Mouse (Mus musculus) heart, embryonic 12.5 days (tissue): ENCODE results near the gene Map2k5. TPM values are rescaled to one million over a fixed set of nuclear protein-coding genes. Genes with fewer than 3 reads are reported as not detected.

ENCODE experiments used
- ATAC-seq: fragments of 200-750 bp; cut with Nextera tagmentation; 2 replicates; pipeline ENCODE4 v1.8.0; 2017; ENCODE audit warnings: moderate TSS enrichment, moderate library complexity; ENCODE audit not compliant: insufficient number of reproducible peaks, low FRiP score
- H3K27ac ChIP-seq: fragments of 300-500 bp; sonication (generic); 2 replicates; pipeline ENCODE4 v1.5.1; 2016; ENCODE audit warnings: mild to moderate bottlenecking, moderate library complexity; ENCODE audit not compliant: poor library complexity, severe bottlenecking
- H3K27me3 ChIP-seq: fragments of 300-500 bp; sonication (generic); replicated peaks from 2 replicates; pipeline ENCODE4 v1.6.1; 2016; ENCODE audit warnings: mild to moderate bottlenecking, moderate library complexity
- H3K36me3 ChIP-seq: fragments of 300-500 bp; sonication (generic); 2 replicates; pipeline ENCODE4 v1.6.1; 2016; ENCODE audit warnings: mild to moderate bottlenecking, moderate library complexity
- H3K4me1 ChIP-seq: fragments of 300-500 bp; sonication (generic); replicated peaks from 2 replicates; pipeline ENCODE4 v1.6.1; 2016; ENCODE audit warnings: mild to moderate bottlenecking
- H3K4me2 ChIP-seq: fragments of 300-500 bp; sonication (generic); 2 replicates; pipeline ENCODE4 v1.6.1; 2016; ENCODE audit warnings: mild to moderate bottlenecking, moderate library complexity
- H3K4me3 ChIP-seq: fragments of 300-500 bp; sonication (generic); 2 replicates; pipeline ENCODE4 v1.5.1; 2016; ENCODE audit warnings: mild to moderate bottlenecking
- H3K9ac ChIP-seq: fragments of 300-500 bp; sonication (generic); 2 replicates; pipeline ENCODE4 v1.6.1; 2016; ENCODE audit warnings: mild to moderate bottlenecking, moderate library complexity
- H3K9me3 ChIP-seq: fragments of 300-500 bp; sonication (generic); replicated peaks from 2 replicates; pipeline ENCODE4 v1.6.1; 2016; ENCODE audit warnings: mild to moderate bottlenecking, moderate library complexity
- WGBS: fragments of 180-500 bp; shearing (Covaris S2); methylation state at CpG from one replicate; pipeline ENCODE4 v1.1.7; 2016; 5-methylcytosine and 5-hydroxymethylcytosine counted together
- polyA plus RNA-seq: library from polyadenylated mRNA; unstranded; fragments of >200 nt; fragmentation: Nextera tagmentation; extraction: Ambion mirVana; gene quantifications from 2 replicates; pipeline ENCODE4 v1.2.1, GENCODE M21; 2016

Gene Map2k5
- polyA plus RNA-seq, 1 experiment from 2014 or later, result 28.7 TPM

DNA sequence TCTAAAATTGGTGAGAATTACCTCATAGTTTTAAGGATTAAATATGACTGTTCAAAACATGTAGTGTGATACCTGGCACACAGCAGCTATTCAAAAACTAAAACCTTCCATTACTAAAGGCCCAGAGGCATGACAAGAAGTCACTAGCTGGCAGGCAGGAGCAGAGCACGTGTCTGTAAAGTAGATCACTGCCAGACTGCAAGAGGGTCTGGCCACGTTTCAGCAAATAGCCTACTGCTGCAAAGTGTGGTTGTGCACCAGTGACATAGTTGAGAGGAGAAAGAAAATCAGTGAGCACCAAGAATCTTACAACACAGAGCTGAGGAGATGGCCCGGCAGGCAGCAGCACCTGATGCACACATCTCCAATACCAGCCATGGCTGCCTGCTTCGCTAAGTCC lies 75.2 kb downstream of the Map2k5 start:
- no peak overlapping the region for H3K9ac ChIP-seq
- no peak overlapping the region for H3K4me2 ChIP-seq
- no peaks in the 10 kb centered on the region for H3K9me3 ChIP-seq
- H3K4me3 ChIP-seq, result no peak overlapping the region
- peak overlapping the region; percentile 11; the same call in 1 of the 2 replicates for H3K27ac ChIP-seq
- peaks cover 35% of the 10 kb centered on the region for H3K36me3 ChIP-seq
- 78% methylated on average over 4 of the region's 4 CpGs for WGBS
- no peak for ATAC-seq
- no peaks in the 10 kb centered on the region for H3K27me3 ChIP-seq
- H3K4me1 ChIP-seq, result peaks cover 4% of the 10 kb centered on the region; the same call in 1 of the 2 replicates

DNA sequence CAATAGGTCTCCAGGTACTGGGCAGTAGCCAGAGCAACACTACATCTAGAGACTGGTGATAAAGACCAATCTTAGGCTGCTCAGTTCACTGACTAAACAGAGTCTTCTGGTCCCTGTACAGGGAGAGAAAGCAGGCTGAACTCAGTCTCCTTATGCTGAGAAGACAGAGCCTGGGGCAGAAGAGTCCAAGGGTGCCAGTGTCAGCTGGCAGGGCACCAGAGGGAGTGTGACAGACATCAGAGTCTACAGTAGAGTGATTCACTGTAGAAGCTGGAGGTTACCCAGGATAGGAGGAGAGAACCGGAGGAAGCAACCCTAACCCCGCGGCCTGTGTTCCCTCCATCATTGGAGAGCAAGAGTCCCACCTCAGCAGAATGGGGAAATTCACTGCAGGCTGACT lies 79.0 kb downstream of the Map2k5 start:
- ATAC-seq, result no peak

DNA sequence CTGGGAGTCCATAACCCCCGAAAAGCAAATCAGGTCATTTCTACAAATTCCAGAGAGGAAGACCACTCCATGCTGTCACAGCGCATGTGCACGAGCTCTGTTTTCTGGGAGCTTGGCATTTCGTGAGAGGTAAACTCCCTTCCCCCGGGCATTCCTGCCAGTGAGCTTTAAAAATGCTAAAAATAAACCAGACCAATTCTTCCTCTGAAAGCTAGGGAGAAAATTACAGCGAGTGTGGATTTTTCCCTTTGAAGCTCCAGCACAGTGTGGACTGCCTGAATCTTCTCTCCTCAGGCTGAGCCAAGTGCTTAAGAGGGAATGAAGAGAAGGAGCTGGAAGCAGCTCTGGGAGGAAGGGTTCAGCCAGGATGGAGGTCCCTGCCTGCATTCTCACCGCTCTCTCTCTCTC lies 82.1 kb downstream of the Map2k5 start:
- H3K27ac ChIP-seq, result no peak overlapping the region; the same call in 1 of the 2 replicates
- H3K27me3 ChIP-seq, result no peaks in the 10 kb centered on the region
- 42% methylated on average over 7 of the region's 7 CpGs for WGBS
- no peak overlapping the region for H3K4me3 ChIP-seq
- peaks cover 29% of the 10 kb centered on the region for H3K4me1 ChIP-seq
- H3K9ac ChIP-seq, result no peak overlapping the region
- no peaks in the 10 kb centered on the region for H3K9me3 ChIP-seq
- peak overlapping the region; percentile 22 for H3K4me2 ChIP-seq
- H3K36me3 ChIP-seq, result peaks cover 31% of the 10 kb centered on the region
- no peak for ATAC-seq

More for the DNA sequence above, 79.0 kb downstream of the Map2k5 start:
- Histone ChIP-seq H3K9ac (no peak overlapping the region), H3K4me3 (no peak overlapping the region), H3K36me3 (peaks cover 30% of the 10 kb centered on the region), H3K27me3 (no peaks in the 10 kb centered on the region), H3K4me2 (no peak overlapping the region), H3K4me1 (peaks cover 29% of the 10 kb centered on the region), H3K27ac (no peak overlapping the region), H3K9me3 (no peaks in the 10 kb centered on the region)
- WGBS, result 87% methylated on average over 3 of the region's 3 CpGs

DNA sequence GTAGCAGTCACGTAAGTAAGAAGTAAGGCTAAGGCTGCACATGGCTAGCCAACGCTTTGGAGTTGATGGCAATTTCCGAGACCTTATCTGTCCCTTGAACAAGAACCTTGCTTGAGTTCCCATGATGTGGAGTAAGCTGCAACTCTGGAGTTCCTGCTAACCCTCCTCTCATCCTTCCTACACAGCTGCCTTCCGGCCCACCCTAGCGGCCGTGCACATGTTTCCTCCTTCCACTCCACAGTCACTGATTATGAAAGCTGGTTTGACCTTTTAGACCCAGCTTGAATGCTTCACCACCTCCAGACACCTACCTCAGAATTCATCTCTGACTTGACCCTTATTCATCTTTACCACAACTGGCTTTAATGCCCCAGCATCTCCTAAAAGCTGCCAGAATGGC lies 82.9 kb downstream of the Map2k5 start:
- 72% methylated on average over 6 of the region's 6 CpGs for WGBS

DNA sequence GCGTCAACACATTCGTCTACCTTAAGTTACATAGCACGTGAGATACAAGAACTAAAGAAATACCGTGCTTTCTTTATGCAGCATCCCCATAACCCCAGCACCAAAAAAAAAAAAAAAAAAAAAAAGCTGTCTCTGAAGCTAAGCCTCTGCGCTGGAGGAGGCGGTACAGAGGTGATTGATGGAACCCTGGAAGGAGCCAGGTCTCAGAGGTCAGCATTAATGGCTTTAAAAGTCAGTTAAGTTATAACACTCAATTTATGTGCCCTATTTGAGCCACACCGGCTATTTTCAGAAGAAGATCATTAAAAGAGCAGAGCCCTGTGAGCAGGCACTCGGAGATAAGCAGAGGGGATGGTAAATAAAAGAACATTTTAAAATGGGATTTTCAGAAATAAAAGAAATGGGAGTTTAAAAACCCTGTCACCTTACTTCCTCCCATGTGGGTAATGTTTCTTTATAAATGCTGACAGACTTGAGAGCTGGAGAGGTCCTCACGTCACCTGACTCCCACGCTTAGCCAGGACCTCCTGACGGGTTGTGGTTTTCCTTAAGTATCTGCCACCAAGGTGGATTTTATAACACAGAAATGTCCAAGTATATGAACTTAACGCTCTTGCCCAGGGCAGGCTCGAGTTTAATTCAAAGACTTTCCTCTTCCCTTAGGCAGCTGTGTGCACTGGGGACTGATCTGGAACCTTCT lies 83.8 kb downstream of the Map2k5 start:
- no peak for ATAC-seq
- 72% methylated on average over 13 of the region's 13 CpGs for WGBS

More for the DNA sequence above, 82.9 kb downstream of the Map2k5 start:
- no peak overlapping the region for H3K4me3 ChIP-seq
- no peaks in the 10 kb centered on the region for H3K27me3 ChIP-seq
- peaks cover 30% of the 10 kb centered on the region for H3K36me3 ChIP-seq
- no peak overlapping the region for H3K9ac ChIP-seq
- ATAC-seq, result no peak
- peaks cover 29% of the 10 kb centered on the region for H3K4me1 ChIP-seq
- H3K9me3 ChIP-seq, result no peaks in the 10 kb centered on the region
- no peak overlapping the region for H3K4me2 ChIP-seq
- H3K27ac ChIP-seq, result no peak overlapping the region

DNA sequence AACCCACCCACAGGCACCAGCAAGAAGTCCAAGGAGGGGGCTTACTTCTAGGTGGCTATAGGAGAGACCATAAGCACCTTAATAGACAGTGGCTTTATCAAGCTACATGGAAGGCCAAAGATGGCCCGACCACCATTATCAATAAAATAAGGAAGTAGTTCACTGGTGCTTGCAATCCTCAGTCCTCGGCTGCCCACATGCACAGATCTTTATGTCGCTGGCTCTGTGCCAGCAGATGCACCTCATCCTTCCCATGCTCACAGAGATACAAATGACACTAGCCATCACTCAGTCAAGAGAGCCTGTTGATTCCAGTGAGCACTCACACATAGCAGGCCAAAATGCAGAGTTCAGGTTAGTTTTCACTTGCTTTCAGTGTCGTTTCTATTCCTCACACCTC lies 89.0 kb downstream of the Map2k5 start:
- ATAC-seq, result no peak
- H3K9ac ChIP-seq, result no peak overlapping the region
- H3K4me3 ChIP-seq, result no peak overlapping the region
- H3K36me3 ChIP-seq, result peaks cover 22% of the 10 kb centered on the region
- no peak overlapping the region for H3K4me2 ChIP-seq
- WGBS, result 82% methylated on average over 4 of the region's 4 CpGs
- no peaks in the 10 kb centered on the region for H3K27me3 ChIP-seq
- H3K4me1 ChIP-seq, result no peaks in the 10 kb centered on the region
- H3K9me3 ChIP-seq, result no peaks in the 10 kb centered on the region
- H3K27ac ChIP-seq, result no peak overlapping the region

More for the DNA sequence above, 83.8 kb downstream of the Map2k5 start:
- H3K27ac ChIP-seq, result no peak overlapping the region
- H3K9ac ChIP-seq, result no peak overlapping the region
- peaks cover 26% of the 10 kb centered on the region for H3K36me3 ChIP-seq
- H3K4me3 ChIP-seq, result no peak overlapping the region
- peaks cover 29% of the 10 kb centered on the region for H3K4me1 ChIP-seq
- no peaks in the 10 kb centered on the region for H3K27me3 ChIP-seq
- no peak overlapping the region for H3K4me2 ChIP-seq
- H3K9me3 ChIP-seq, result no peaks in the 10 kb centered on the region

DNA sequence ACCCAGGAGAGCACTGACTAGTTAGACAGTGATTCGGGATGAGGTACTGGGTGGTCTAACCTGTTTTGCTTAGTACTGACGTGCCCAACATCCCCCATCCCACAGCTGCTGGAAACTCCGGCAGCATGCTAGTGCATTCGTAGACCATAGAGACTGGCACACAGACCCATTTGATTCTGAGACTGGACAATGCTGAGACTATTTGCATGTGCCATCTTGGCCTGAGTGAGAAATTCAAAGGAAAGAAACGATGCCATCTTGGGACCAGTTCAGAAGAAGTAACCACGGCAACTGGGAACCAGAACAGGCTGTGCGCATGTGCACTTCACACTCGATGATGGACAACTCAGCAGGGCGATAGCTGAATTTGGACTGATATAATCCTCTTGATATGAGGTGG lies 93.3 kb downstream of the Map2k5 start:
- whole genome bisulfite sequencing, result 91% methylated on average over 9 of the region's 9 CpGs
- no peak overlapping the region for H3K4me2 ChIP-seq
- no peak overlapping the region for H3K9ac ChIP-seq

DNA sequence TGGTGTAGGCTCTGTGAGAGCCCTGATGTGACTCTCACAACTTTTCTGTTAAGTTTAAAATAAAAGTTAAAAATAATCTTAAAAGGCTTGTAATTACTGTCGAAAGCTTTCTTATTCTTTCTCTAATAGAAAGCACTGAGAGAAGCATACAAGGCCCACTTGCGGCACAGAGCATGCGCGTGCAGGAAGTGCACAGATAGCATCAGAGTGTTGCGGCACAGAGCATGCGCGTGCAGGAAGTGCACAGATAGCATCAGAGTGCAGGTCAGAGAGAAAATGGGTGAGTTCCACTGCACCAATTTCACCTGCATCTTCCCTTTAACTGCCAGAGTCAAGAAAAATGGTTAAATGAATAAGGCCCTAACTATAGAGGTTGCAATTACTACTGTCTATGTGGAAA lies 95.7 kb downstream of the Map2k5 start:
- peaks cover 19% of the 10 kb centered on the region for H3K36me3 ChIP-seq
- no peak for ATAC-seq
- H3K4me2 ChIP-seq, result no peak overlapping the region
- 87% methylated on average over 7 of the region's 7 CpGs for WGBS
- H3K27me3 ChIP-seq, result no peaks in the 10 kb centered on the region
- H3K9me3 ChIP-seq, result peaks cover 3% of the 10 kb centered on the region; the same call in 1 of the 2 replicates
- no peaks in the 10 kb centered on the region for H3K4me1 ChIP-seq
- no peak overlapping the region for H3K4me3 ChIP-seq
- no peak overlapping the region for H3K27ac ChIP-seq
- H3K9ac ChIP-seq, result no peak overlapping the region

More for the DNA sequence above, 93.3 kb downstream of the Map2k5 start:
- no peak for ATAC-seq
- Histone ChIP-seq H3K36me3 (peaks cover 25% of the 10 kb centered on the region), H3K4me1 (no peaks in the 10 kb centered on the region), H3K27ac (no peak overlapping the region), H3K4me3 (no peak overlapping the region), H3K9me3 (peaks cover 3% of the 10 kb centered on the region; the same call in 1 of the 2 replicates), H3K27me3 (no peaks in the 10 kb centered on the region)

DNA sequence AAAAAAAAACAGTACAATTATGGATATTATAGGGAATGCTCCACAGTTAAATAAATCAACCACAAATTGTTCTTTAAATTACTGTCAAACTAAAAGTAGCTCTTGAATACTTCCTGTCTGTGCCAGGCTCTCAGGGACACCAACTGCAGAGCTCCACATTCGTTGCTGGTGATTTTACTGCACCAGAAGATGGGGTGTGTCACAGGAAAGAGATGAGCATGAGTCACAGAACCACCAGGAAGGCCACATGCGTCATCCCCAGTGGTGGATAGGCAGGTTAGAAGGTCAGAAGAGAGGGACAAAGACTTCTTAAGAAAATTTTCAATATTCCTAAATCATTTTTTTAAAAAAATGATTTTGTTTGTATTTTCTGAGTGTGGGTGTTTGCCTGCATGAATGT lies 96.6 kb downstream of the Map2k5 start:
- Histone ChIP-seq H3K4me2 (no peak overlapping the region), H3K9me3 (peaks cover 3% of the 10 kb centered on the region; the same call in 1 of the 2 replicates), H3K4me3 (no peak overlapping the region), H3K27me3 (no peaks in the 10 kb centered on the region), H3K36me3 (peaks cover 22% of the 10 kb centered on the region), H3K4me1 (no peaks in the 10 kb centered on the region), H3K9ac (no peak overlapping the region), H3K27ac (no peak overlapping the region)
- 77% methylated on average over 2 of the region's 2 CpGs for WGBS
- no peak for ATAC-seq

DNA sequence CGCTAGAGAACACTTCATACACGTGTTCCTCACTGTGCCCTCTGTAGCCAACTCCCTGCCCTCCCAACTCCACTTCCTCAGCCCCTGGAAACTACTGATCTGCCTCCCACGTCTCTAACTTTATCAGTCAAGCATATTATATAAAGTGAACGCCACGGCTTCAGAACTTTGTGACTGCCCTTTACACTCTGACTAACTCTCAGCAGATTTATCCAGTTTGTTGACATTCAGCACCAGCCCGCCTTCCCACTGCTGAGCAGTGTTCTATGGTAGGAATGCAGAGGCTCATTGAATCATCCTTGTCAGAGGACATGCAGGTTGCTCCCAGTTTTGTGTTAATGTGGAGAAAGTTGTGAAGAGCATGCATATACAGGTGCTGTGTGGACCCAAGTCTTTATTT lies 103.9 kb downstream of the Map2k5 start:
- no peaks in the 10 kb centered on the region for H3K9me3 ChIP-seq
- H3K4me3 ChIP-seq, result no peak overlapping the region
- no peaks in the 10 kb centered on the region for H3K4me1 ChIP-seq
- no peaks in the 10 kb centered on the region for H3K27me3 ChIP-seq
- 76% methylated on average over 6 of the region's 6 CpGs for WGBS
- peaks cover 13% of the 10 kb centered on the region for H3K36me3 ChIP-seq
- ATAC-seq, result no peak
- H3K27ac ChIP-seq, result no peak overlapping the region
- H3K9ac ChIP-seq, result no peak overlapping the region
- no peak overlapping the region for H3K4me2 ChIP-seq

DNA sequence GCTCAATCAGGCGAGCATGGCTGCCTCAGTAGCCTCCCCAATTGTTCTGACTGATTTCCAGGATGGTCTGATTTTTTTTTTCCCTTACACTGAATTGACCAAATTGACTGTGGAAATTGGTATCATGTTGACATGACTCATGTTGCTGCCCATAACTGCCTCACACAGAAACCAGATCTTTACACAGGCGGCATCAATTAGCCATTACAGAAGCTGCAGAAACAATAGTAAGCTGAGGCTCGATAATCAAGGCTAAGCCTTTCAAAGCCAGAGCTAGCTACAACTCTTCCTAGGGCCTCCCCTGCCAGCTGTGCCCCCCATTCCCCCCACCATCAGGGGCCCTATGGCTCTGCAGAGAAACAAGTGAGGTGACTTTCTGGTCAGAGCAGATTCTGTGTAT lies 107.9 kb downstream of the Map2k5 start:
- Histone ChIP-seq H3K27me3 (no peaks in the 10 kb centered on the region), H3K4me3 (no peak overlapping the region), H3K9me3 (no peaks in the 10 kb centered on the region), H3K27ac (no peak overlapping the region), H3K4me2 (no peak overlapping the region), H3K36me3 (peaks cover 8% of the 10 kb centered on the region; the same call in 1 of the 2 replicates), H3K9ac (no peak overlapping the region), H3K4me1 (no peaks in the 10 kb centered on the region)
- ATAC-seq, result no peak
- 77% methylated on average over 3 of the region's 3 CpGs for WGBS

DNA sequence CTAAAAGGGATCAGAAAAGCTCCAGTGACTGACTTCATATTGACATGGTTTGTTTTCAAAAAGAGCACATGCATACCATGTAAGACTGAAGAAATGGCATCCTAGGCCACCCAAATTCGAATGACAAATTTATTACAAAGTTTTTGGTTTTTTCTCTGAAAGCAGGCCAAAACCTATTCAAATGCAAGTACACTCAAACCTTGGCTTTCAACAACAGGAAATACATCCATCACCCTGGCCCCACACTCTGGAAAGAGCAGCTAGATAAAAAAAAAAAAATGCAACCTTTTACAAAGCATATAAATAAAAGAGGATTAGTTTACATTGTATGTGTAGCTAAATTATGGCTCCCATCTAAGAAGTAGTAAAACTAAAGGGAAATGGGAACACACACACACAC lies 114.5 kb downstream of the Map2k5 start:
- no peak overlapping the region for H3K4me2 ChIP-seq
- H3K4me3 ChIP-seq, result no peak overlapping the region
- no peak for ATAC-seq
- WGBS, result 72% methylated on average over 1 of the region's 1 CpGs
- H3K9ac ChIP-seq, result no peak overlapping the region
- H3K36me3 ChIP-seq, result peaks cover 15% of the 10 kb centered on the region
- H3K27ac ChIP-seq, result no peak overlapping the region
- no peaks in the 10 kb centered on the region for H3K27me3 ChIP-seq
- H3K4me1 ChIP-seq, result peaks cover 11% of the 10 kb centered on the region; the same call in 1 of the 2 replicates
- H3K9me3 ChIP-seq, result no peaks in the 10 kb centered on the region
